Mouse (Mus musculus): ENCODE results near the gene Zbtb34. TPM values are rescaled to one million over a fixed set of nuclear protein-coding genes. Genes with fewer than 3 reads are reported as not detected.

Zbtb34 gene
- 1.3 and 2.3 TPM in 2 replicates for polyA plus RNA-seq (2012; ENCODE audit: low replicate concordance)

DNA sequence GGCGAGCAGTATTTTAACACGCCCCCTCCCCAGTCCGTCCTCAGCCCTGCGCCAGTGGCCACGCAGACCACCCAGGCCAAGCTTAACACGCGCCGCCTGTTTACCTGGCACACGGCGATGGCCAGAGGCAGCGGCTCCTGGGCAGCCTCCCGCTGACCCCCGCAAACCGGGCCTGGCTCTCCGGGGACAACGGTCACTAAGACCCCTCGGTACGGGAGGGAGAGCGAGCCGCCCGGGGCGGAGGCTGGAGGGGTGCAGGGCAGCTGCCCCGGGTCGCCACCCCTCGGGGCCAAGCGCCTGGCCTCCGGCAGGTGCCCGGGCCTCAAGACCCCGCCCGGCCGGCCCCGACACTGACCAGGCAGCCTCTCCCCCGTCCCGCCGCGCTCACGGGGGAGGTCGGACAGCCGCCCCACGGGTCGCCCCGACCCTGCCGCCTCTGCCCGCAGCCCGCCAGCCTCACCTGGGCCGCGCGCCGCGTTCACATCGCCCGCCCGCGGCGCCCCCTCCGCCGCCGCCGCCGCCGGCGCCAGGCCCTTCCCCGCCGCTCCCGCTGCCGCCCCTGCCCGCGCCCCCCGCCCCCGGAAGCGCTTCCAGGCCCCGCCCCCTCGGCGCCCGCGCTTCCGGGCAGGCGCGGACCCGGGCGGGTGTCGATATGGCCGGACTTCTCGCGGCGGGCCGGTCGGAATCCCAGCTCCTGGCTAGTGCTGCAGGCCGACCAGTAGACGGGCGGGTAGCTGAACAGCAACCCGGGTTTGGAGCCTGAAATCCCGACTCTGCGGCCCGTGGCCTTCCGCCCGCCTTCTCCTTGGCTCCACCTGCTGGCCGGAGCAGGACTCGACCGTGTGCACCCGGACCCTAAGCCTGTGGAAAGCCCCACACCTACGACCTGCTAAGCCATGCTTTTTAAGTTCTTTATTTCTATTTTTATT lies at the start of gene Zbtb34:
Gene Zbtb34 (minus strand): TSS at position 554 of the 929 bp plus-strand sequence.

GRCm38 (mm10) chr2:33468466-33469097 lies 37.5 kb upstream of the Zbtb34 start, which contains the start of gene Zbtb43:
Gene Zbtb43 (minus strand): TSS chr2:33468559.

GRCm38 (mm10) chr2:33370777-33371647 lies 60.1 kb downstream of the Zbtb34 start, which contains the start of gene Ralgps1:
Gene Ralgps1 (minus strand): TSS chr2:33371486.

Other genes starting within 250 kb of the Zbtb34 start
- 4.6 and 4.7 TPM in 2 replicates for gene Angptl2, start 215.3 kb downstream of the Zbtb34 start, polyA plus RNA-seq (2012; ENCODE audit: low replicate concordance)
- 1.2 and 1.4 TPM in 2 replicates for gene Ralgps1, start 59.8 kb downstream of the Zbtb34 start, polyA plus RNA-seq (2012; ENCODE audit: low replicate concordance)
- gene Zbtb43, start 37.2 kb upstream of the Zbtb34 start, polyA plus RNA-seq (2012; ENCODE audit: low replicate concordance): 0.42 and 1.9 TPM in 2 replicates
- gene Lmx1b, start 209.2 kb upstream of the Zbtb34 start, polyA plus RNA-seq (2012; ENCODE audit: low replicate concordance): not detected in 2 replicates

Measured in leukemia stem cell, adult 10-12 weeks (primary cell).